Mouse (Mus musculus): ENCODE data around the gene Armh2. TPM values are rescaled to one million over a fixed set of nuclear protein-coding genes. Genes with fewer than 3 reads are reported as not detected.
"Not testable (repeated sequence)": the region's sequence is repeated elsewhere in the genome, so short reads cannot be mapped to it uniquely, and the experiment has no call there.

Armh2 gene
- polyA plus RNA-seq, 1 experiment from 2014 or later: not detected

DNA sequence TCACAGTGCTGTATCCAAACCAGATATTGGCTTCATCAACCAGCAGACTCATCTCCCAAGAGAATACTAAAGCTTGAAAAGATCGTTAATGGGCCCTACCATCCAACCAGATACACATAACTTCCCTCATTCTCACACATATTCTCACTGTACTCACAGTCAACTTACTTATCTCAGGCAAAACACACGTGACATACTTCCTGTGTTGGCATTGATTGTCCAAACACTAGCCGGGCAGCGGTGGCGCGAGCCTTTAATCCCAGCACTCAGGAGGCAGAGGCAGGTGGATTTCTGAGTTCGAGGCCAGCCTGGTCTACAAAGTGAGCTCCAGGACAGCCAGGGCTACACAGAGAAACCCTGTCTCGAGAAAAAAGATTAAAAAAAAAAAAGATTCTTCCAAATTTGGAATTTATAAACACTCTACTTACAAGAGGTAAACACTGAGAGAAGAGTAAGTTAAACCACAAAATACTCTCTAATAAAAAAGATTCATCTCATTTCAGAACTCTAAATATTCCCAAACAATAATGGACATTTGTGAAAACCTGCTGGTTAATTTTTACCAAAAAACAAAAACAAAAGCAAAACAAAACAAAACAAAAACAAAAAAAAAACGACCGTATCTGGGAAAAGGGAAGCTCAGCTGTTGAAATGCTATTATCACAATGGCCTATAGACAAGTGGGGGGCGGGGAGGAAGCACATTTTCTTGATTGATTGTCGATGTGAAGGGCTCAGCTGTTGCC lies 17.0 kb downstream of the Armh2 start:
- Histone ChIP-seq H3K27me3 (replicated peaks) (no peaks in the 10 kb centered on the region), H3K4me3 (no peak overlapping the region), H3K9me3 (no peaks in the 10 kb centered on the region), H3K9ac (no peak overlapping the region), H3K4me1 (peaks cover 24% of the 10 kb centered on the region), H3K4me2 (no peak overlapping the region), H3K27ac (replicated peaks) (no peak overlapping the region), H3K36me3 (peaks cover 65% of the 10 kb centered on the region)
- ATAC-seq (ENCODE audit: extremely low read depth, insufficient number of reproducible peaks, low FRiP score, low TSS enrichment): no peak
- 77% methylated on average over 12 of the region's 12 CpGs for WGBS

- Histone ChIP-seq H3K36me3 (peaks cover 53% of the 10 kb centered on the region), H3K9me3 (no peaks in the 10 kb centered on the region), H3K27ac (replicated peaks) (no peak overlapping the region), H3K9ac (no peak overlapping the region), H3K4me3 (no peak overlapping the region), H3K27me3 (replicated peaks) (no peaks in the 10 kb centered on the region), H3K4me1 (peaks cover 24% of the 10 kb centered on the region), H3K4me2 (no peak overlapping the region)
- WGBS: 85% methylated on average over 10 of the region's 10 CpGs
- ATAC-seq (ENCODE audit: extremely low read depth, insufficient number of reproducible peaks, low FRiP score, low TSS enrichment): no peak
Measured at GRCm38 (mm10) chr13:24759451-24759850, 18.4 kb downstream of the Armh2 start.

GRCm38 (mm10) chr13:24760351-24760870 lies 19.4 kb downstream of the Armh2 start:
- Histone ChIP-seq H3K4me1 (peaks cover 24% of the 10 kb centered on the region), H3K4me3 (peak overlapping the region; percentile 97), H3K9ac (peak overlapping the region; percentile 95), H3K4me2 (peak overlapping the region; percentile 76), H3K9me3 (no peaks in the 10 kb centered on the region), H3K36me3 (peaks cover 43% of the 10 kb centered on the region), H3K27ac (replicated peaks) (peak overlapping the region; percentile 97; the same call in 1 of the 2 replicates), H3K27me3 (replicated peaks) (no peaks in the 10 kb centered on the region)
- ATAC-seq (ENCODE audit: extremely low read depth, insufficient number of reproducible peaks, low FRiP score, low TSS enrichment): no peak
- 57% methylated on average over 5 of the region's 5 CpGs for WGBS

DNA sequence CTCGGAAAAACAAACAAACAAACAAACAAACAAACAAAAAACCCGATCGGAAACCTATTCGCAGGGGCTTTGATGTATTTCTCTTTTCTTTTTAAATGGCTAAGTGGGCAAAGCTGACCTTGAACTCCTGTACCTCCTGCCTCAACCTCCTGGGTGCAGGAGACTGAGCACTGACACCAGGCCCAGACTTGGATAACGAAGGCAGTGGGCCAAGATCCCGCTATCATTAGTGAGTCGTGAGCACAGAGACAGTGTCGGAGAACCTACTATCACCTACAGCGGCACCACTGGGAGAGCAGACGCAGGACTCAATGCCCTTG lies 20.0 kb downstream of the Armh2 start:
- H3K4me2 ChIP-seq: peak overlapping the region; percentile 76
- 3% methylated on average over 10 of the region's 10 CpGs for WGBS
- H3K4me3 ChIP-seq: peak overlapping the region; percentile 97
- H3K27me3 ChIP-seq (replicated peaks): no peaks in the 10 kb centered on the region
- H3K27ac ChIP-seq (replicated peaks): peak overlapping the region; percentile 97
- H3K36me3 ChIP-seq: peaks cover 37% of the 10 kb centered on the region
- peaks cover 24% of the 10 kb centered on the region for H3K4me1 ChIP-seq
- no peak; the same call in 1 of the 2 replicates for ATAC-seq (ENCODE audit: extremely low read depth, insufficient number of reproducible peaks, low FRiP score, low TSS enrichment)
- peak overlapping the region; percentile 95 for H3K9ac ChIP-seq
- H3K9me3 ChIP-seq: no peaks in the 10 kb centered on the region

DNA sequence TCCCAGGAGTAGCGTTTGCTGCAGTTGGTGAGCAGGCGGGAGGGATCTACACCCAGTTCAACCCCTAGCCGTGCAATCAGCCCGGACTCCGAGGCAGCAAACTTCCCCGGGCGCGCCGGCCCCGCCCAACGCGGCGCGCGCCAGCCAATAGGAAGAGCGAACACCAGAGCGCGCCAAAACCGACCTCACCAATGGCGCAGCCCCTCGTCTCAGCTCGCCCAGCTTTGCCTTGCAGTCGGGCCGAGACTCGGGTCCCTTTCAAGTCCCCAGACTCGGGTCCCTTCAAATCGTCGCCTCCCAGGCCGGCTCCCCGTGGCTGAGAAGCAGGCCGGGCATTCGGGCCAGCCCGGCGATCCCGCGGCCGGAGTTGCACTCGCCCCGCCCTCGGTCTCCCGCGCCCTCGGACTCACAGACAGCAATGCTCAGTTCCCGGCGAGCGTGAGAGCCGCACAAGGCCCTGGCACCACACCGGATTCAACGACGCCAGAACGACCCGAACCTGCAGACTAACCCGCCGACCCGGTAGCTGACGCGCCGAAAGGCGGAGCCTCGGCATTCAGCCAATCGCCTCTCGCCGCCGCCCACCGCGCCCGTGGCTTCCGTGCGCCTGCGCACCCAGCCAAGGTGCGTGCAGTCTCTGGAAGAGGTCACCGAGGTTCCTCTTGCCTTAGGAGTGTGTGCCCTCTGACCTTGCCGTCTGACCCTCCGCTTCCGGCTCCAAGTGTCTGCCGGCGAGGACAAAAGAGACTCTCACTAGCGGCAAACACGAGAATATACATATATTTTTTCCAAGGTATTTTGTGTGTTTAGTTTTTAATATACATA lies 20.6 kb downstream of the Armh2 start, which contains the start of gene Gmnn:
TSS of gene Gmnn (minus strand) at position 521 of the 825 bp plus-strand sequence.
- ATAC-seq (ENCODE audit: extremely low read depth, insufficient number of reproducible peaks, low FRiP score, low TSS enrichment): peak; percentile 98

DNA sequence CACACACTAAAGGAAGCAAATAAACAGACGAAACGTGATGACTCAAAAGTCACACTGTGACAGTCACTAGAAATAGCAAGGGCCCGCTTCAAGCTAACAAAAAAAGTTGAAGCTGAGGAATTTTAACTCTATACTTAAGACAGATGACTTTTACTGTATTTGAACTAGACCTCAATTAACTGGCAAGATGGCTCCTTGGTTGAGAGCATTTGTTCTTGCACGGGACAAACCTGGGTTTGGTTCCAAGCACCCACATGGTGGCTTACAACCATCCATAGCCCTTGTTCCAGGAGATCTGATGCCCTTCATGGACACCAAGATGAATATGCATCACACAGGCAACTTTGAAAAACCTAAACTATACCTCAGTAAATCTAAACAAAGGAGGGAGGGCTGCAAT lies 21.2 kb downstream of the Armh2 start:
- 26% methylated on average over 4 of the region's 4 CpGs for WGBS
- peaks cover 25% of the 10 kb centered on the region for H3K36me3 ChIP-seq
- no peaks in the 10 kb centered on the region for H3K27me3 ChIP-seq (replicated peaks)
- no peak for ATAC-seq (ENCODE audit: extremely low read depth, insufficient number of reproducible peaks, low FRiP score, low TSS enrichment)
- H3K9me3 ChIP-seq: no peaks in the 10 kb centered on the region
- peak overlapping the region; percentile 97 for H3K4me3 ChIP-seq
- H3K4me2 ChIP-seq: peak overlapping the region; percentile 76
- peak overlapping the region; percentile 95 for H3K9ac ChIP-seq
- H3K4me1 ChIP-seq: peaks cover 24% of the 10 kb centered on the region
- H3K27ac ChIP-seq (replicated peaks): peak overlapping the region; percentile 97

More for the DNA sequence above, 20.6 kb downstream of the Armh2 start, which contains the start of gene Gmnn:
- H3K36me3 ChIP-seq: peaks cover 31% of the 10 kb centered on the region
- peak within 1 kb of the TSS; percentile 95 for H3K9ac ChIP-seq
- H3K4me1 ChIP-seq: peaks cover 24% of the 10 kb centered on the region
- no peaks in the 10 kb centered on the region for H3K27me3 ChIP-seq (replicated peaks)
- H3K4me2 ChIP-seq: peak within 1 kb of the TSS; percentile 76
- H3K9me3 ChIP-seq: no peaks in the 10 kb centered on the region
- WGBS: under 1% methylated on average over 79 of the region's 79 CpGs
- peak within 1 kb of the TSS; percentile 97 for H3K4me3 ChIP-seq
- peak within 1 kb of the TSS; percentile 97 for H3K27ac ChIP-seq (replicated peaks)

- H3K27ac ChIP-seq (replicated peaks); H3K36me3 ChIP-seq; H3K4me2 ChIP-seq; H3K4me3 ChIP-seq; H3K4me1 ChIP-seq; H3K9ac ChIP-seq; ATAC-seq (ENCODE audit: extremely low read depth, insufficient number of reproducible peaks, low FRiP score, low TSS enrichment); H3K27me3 ChIP-seq (replicated peaks); H3K9me3 ChIP-seq: not testable (repeated sequence)
- 67% methylated on average over 4 of the region's 4 CpGs for WGBS
Measured at GRCm38 (mm10) chr13:24767809-24768208, 26.8 kb downstream of the Armh2 start.

GRCm38 (mm10) chr13:24771482-24771881 lies 30.4 kb downstream of the Armh2 start:
- H3K36me3 ChIP-seq; H3K4me3 ChIP-seq; H3K27me3 ChIP-seq (replicated peaks); H3K9me3 ChIP-seq; H3K4me2 ChIP-seq; ATAC-seq (ENCODE audit: extremely low read depth, insufficient number of reproducible peaks, low FRiP score, low TSS enrichment); H3K4me1 ChIP-seq; H3K27ac ChIP-seq (replicated peaks); H3K9ac ChIP-seq: not testable (repeated sequence)
- 91% methylated on average over 10 of the region's 10 CpGs for WGBS

DNA sequence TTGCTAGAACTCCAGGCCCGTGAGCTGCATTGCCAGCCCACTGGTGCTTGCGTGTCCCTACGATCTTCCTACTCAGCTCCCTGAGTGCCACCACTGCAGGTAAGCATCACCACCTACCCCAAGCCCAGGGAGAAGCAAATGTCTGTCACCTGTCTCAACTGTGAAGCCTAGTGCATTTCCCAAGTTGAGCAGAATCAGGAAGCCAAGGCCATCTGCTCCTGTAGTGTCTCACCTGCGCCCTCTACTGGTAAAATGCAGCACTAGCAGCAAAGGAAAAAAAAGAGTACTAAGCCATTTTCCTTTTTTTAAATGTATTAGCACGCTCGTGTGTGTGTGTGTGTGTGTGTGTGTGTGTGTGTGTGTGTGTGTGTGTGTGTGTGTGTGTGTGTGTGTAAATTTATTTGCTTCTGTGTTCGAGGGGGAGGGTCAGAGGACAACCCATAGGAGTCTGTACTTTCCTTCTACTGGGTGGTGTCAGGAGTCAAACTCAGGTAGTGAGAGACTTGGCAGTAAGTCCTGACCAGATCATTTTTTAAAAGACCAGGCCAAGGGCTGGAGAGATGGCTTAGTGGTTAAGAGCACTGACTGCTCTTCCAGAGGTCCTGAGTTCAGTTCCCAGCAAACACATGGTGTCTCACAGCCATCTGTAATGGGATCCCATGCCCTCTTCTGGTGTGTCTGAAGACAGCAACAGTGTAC lies 35.3 kb downstream of the Armh2 start:
- Histone ChIP-seq H3K4me1 (no peaks in the 10 kb centered on the region), H3K4me3 (no peak overlapping the region), H3K36me3 (no peaks in the 10 kb centered on the region), H3K27me3 (replicated peaks) (no peaks in the 10 kb centered on the region), H3K9me3 (no peaks in the 10 kb centered on the region), H3K9ac (no peak overlapping the region), H3K27ac (replicated peaks) (no peak overlapping the region), H3K4me2 (no peak overlapping the region)
- WGBS: 54% methylated on average over 5 of the region's 7 CpGs
- ATAC-seq (ENCODE audit: extremely low read depth, insufficient number of reproducible peaks, low FRiP score, low TSS enrichment): no peak

DNA sequence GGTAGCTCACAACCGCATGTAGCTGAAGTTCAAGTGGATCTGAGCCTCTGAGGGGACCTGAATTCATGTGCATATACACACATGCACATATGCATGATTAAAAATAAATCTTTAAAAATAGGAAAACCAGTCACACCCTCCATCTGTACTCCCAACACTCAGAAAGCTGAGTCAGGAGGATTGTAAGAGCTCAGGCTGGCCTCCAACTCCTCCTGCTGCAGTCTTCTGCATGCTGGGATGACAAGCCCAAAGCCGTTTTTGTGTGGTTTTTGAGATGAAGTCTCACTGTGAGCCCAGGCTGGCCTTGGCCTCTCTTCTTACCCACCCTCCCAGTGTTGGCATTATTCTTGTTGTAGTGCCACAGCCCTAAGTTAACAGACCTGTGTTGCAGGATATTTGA lies 37.0 kb downstream of the Armh2 start:
- no peaks in the 10 kb centered on the region for H3K27me3 ChIP-seq (replicated peaks)
- no peak overlapping the region for H3K27ac ChIP-seq (replicated peaks)
- 70% methylated on average over 2 of the region's 2 CpGs for WGBS
- ATAC-seq (ENCODE audit: extremely low read depth, insufficient number of reproducible peaks, low FRiP score, low TSS enrichment): no peak
- H3K4me2 ChIP-seq: no peak overlapping the region
- no peak overlapping the region for H3K4me3 ChIP-seq
- no peak overlapping the region for H3K9ac ChIP-seq
- H3K9me3 ChIP-seq: no peaks in the 10 kb centered on the region
- peaks cover 8% of the 10 kb centered on the region for H3K4me1 ChIP-seq
- H3K36me3 ChIP-seq: no peaks in the 10 kb centered on the region

Data from heart, embryonic 13.5 days (tissue).